Mouse (Mus musculus) kidney, embryonic 15.5 days (tissue): ENCODE measurements around the gene Mndal. TPM values are rescaled to one million over a fixed set of nuclear protein-coding genes. Genes with fewer than 3 reads are reported as not detected.
"Not testable (repeated sequence)": the region's sequence is repeated elsewhere in the genome, so short reads cannot be mapped to it uniquely, and the experiment has no call there.

ENCODE experiments used
- ATAC-seq: fragments of 200-750 bp; cut with Nextera tagmentation; replicated peaks from 2 replicates; pipeline ENCODE4 v1.8.0; 2017; ENCODE audit warnings: moderate TSS enrichment; ENCODE audit not compliant: low FRiP score
- H3K27ac ChIP-seq: fragments of 300-500 bp; sonication (generic); 2 replicates; pipeline ENCODE4 v1.5.1; 2015; ENCODE audit warnings: mild to moderate bottlenecking, inconsistent platforms
- H3K27me3 ChIP-seq: fragments of 300-500 bp; sonication (generic); 2 replicates; pipeline ENCODE4 v1.6.1; 2015; ENCODE audit warnings: inconsistent platforms
- H3K36me3 ChIP-seq: fragments of 300-500 bp; sonication (generic); 2 replicates; pipeline ENCODE4 v1.6.1; 2015; ENCODE audit warnings: inconsistent platforms
- H3K4me1 ChIP-seq: fragments of 300-500 bp; sonication (generic); 2 replicates; pipeline ENCODE4 v1.6.1; 2015; ENCODE audit warnings: inconsistent platforms
- H3K4me2 ChIP-seq: fragments of 300-500 bp; sonication (generic); 2 replicates; pipeline ENCODE4 v1.6.1; 2015; ENCODE audit warnings: moderate library complexity, mild to moderate bottlenecking, inconsistent platforms
- H3K4me3 ChIP-seq: fragments of 300-500 bp; sonication (generic); replicated peaks from 2 replicates; pipeline ENCODE4 v1.5.1; 2015; ENCODE audit warnings: mild to moderate bottlenecking, inconsistent platforms
- H3K9ac ChIP-seq: fragments of 300-500 bp; sonication (generic); 2 replicates; pipeline ENCODE4 v1.6.1; 2015; ENCODE audit warnings: mild to moderate bottlenecking, inconsistent platforms
- H3K9me3 ChIP-seq: fragments of 300-500 bp; sonication (generic); replicated peaks from 2 replicates; pipeline ENCODE4 v1.6.1; 2016; ENCODE audit warnings: inconsistent platforms
- WGBS: fragments of 180-500 bp; shearing (Covaris S2); methylation state at CpG from one replicate; pipeline ENCODE4 v1.1.7; 2015; ENCODE audit warnings: mixed read lengths; 5-methylcytosine and 5-hydroxymethylcytosine counted together
- polyA plus RNA-seq: library from polyadenylated mRNA; unstranded; fragments of >200 nt; fragmentation: Nextera tagmentation; extraction: Ambion mirVana; gene quantifications from 2 replicates; pipeline ENCODE4 v1.2.1, GENCODE M21; 2015

Mndal gene
- polyA plus RNA-seq, 1 experiment from 2014 or later, result 2.1 TPM

GRCm38 (mm10) chr1:173941522-173941921 is 769 bp downstream of the Mndal start:
- H3K27me3 ChIP-seq, H3K4me3 ChIP-seq, H3K27ac ChIP-seq, H3K36me3 ChIP-seq, H3K9me3 ChIP-seq, ATAC-seq, H3K9ac ChIP-seq, H3K4me2 ChIP-seq, H3K4me1 ChIP-seq: not testable (repeated sequence)
- 93% methylated on average over 2 of the region's 2 CpGs for WGBS

- not testable (repeated sequence) for H3K4me2 ChIP-seq, H3K4me1 ChIP-seq, H3K27ac ChIP-seq, H3K9ac ChIP-seq, H3K27me3 ChIP-seq, ATAC-seq, H3K4me3 ChIP-seq, H3K9me3 ChIP-seq, H3K36me3 ChIP-seq
- WGBS, result 67% methylated on average over 3 of the region's 3 CpGs
Observed at GRCm38 (mm10) chr1:173919279-173919678, 23.0 kb downstream of the Mndal start.

GRCm38 (mm10) chr1:173914559-173914958 is 27.7 kb downstream of the Mndal start:
- Histone ChIP-seq H3K4me2 (no peak overlapping the region), H3K27ac (no peak overlapping the region), H3K36me3 (no peaks in the 10 kb centered on the region), H3K27me3 (no peaks in the 10 kb centered on the region), H3K9ac (no peak overlapping the region), H3K9me3 (no peaks in the 10 kb centered on the region), H3K4me3 (no peak overlapping the region), H3K4me1 (no peaks in the 10 kb centered on the region)
- no peak for ATAC-seq
- 91% methylated on average over 2 of the region's 2 CpGs for WGBS

- H3K4me2 ChIP-seq, H3K36me3 ChIP-seq, H3K9me3 ChIP-seq, H3K4me1 ChIP-seq, ATAC-seq, H3K27me3 ChIP-seq, H3K4me3 ChIP-seq, H3K9ac ChIP-seq, H3K27ac ChIP-seq: not testable (repeated sequence)
Observed at GRCm38 (mm10) chr1:173913256-173913791, 29.0 kb downstream of the Mndal start.

GRCm38 (mm10) chr1:173912548-173913255 is 29.6 kb downstream of the Mndal start, which contains the start of gene Ifi211:
Gene Ifi211 (minus strand): TSS chr1:173913046.
- not testable (repeated sequence) for H3K36me3 ChIP-seq, H3K27ac ChIP-seq, H3K9me3 ChIP-seq, H3K4me3 ChIP-seq, H3K4me1 ChIP-seq, H3K9ac ChIP-seq, H3K27me3 ChIP-seq, ATAC-seq, H3K4me2 ChIP-seq
- WGBS, result 78% methylated on average over 6 of the region's 6 CpGs

- Histone ChIP-seq H3K4me1 (no peaks in the 10 kb centered on the region), H3K27me3 (no peaks in the 10 kb centered on the region), H3K9ac (no peak overlapping the region), H3K36me3 (no peaks in the 10 kb centered on the region), H3K27ac (no peak overlapping the region), H3K4me3 (no peak overlapping the region), H3K4me2 (no peak overlapping the region), H3K9me3 (no peaks in the 10 kb centered on the region)
- no peak for ATAC-seq
- WGBS, result 85% methylated on average over 2 of the region's 2 CpGs
Observed at GRCm38 (mm10) chr1:173911808-173912464, 30.4 kb downstream of the Mndal start.

GRCm38 (mm10) chr1:173908390-173908789 is 33.9 kb downstream of the Mndal start:
- not testable (repeated sequence) for H3K4me1 ChIP-seq, H3K4me3 ChIP-seq, H3K27ac ChIP-seq, H3K9me3 ChIP-seq, H3K9ac ChIP-seq, H3K27me3 ChIP-seq, ATAC-seq, H3K4me2 ChIP-seq, H3K36me3 ChIP-seq

GRCm38 (mm10) chr1:173905885-173906284 is 36.4 kb downstream of the Mndal start:
- not testable (repeated sequence) for ATAC-seq

GRCm38 (mm10) chr1:173889741-173890140 is 52.5 kb downstream of the Mndal start:
- H3K4me2 ChIP-seq, H3K9ac ChIP-seq, ATAC-seq, H3K4me1 ChIP-seq, H3K36me3 ChIP-seq, H3K27ac ChIP-seq, H3K27me3 ChIP-seq, H3K4me3 ChIP-seq, H3K9me3 ChIP-seq: not testable (repeated sequence)

More at GRCm38 (mm10) chr1:173905885-173906284, 36.4 kb downstream of the Mndal start:
- H3K4me3 ChIP-seq, H3K4me1 ChIP-seq, H3K27ac ChIP-seq, H3K36me3 ChIP-seq, H3K4me2 ChIP-seq, H3K27me3 ChIP-seq, H3K9ac ChIP-seq, H3K9me3 ChIP-seq: not testable (repeated sequence)
- 92% methylated on average over 4 of the region's 4 CpGs for WGBS

- H3K27me3 ChIP-seq, H3K4me1 ChIP-seq, H3K4me2 ChIP-seq, H3K27ac ChIP-seq, H3K36me3 ChIP-seq, H3K4me3 ChIP-seq, H3K9ac ChIP-seq, H3K9me3 ChIP-seq, ATAC-seq: not testable (repeated sequence)
- WGBS, result 100% methylated on average over 1 of the region's 2 CpGs
Observed at GRCm38 (mm10) chr1:173887026-173887787, 55.1 kb downstream of the Mndal start.

- not testable (repeated sequence) for H3K27me3 ChIP-seq, H3K9ac ChIP-seq, H3K4me1 ChIP-seq, H3K36me3 ChIP-seq, H3K4me2 ChIP-seq, ATAC-seq, H3K27ac ChIP-seq, H3K4me3 ChIP-seq, H3K9me3 ChIP-seq
- WGBS, result 71% methylated on average over 3 of the region's 3 CpGs
Observed at GRCm38 (mm10) chr1:173880004-173880666, 62.2 kb downstream of the Mndal start.
